Comparison of ENCODE assay signal across 8 mouse cellular contexts in genomic region chr13:54302351-54303070, GRCm38 (mm10).
DNase-seq lines count a peak whose midpoint lies in the region; ATAC-seq and TF ChIP-seq lines count a peak whose summit lies in the region.

No protein-coding gene starts in this region.

- H3K27ac ChIP-seq in thymus, adult 2 months (ENCODE audit: control insufficient read depth, insufficient read depth, low read length) = no peak overlapping the region
- H3K27ac ChIP-seq in liver, embryonic 14.5 days = no peak overlapping the region

- TF ChIP-seq EP300 in liver, embryonic 14.5 days (IDR thresholded peaks at IDR 0.05; ENCODE audit: low read depth) = no peak

- peak; percentile 47 for ATAC-seq in granulocyte monocyte progenitor cell, adult 5-6 weeks (replicated peaks; ENCODE audit: poor library complexity, severe bottlenecking)
- ATAC-seq in liver, embryonic 14.5 days (ENCODE audit: insufficient read depth) = no peak
- ATAC-seq in neutrophil, adult 5-6 weeks (ENCODE audit: extremely low read depth, insufficient number of reproducible peaks, low FRiP score, poor library complexity, severe bottlenecking) = peak; percentile 20; the same call in 1 of the 2 replicates

- TF ChIP-seq CTCF in thymus, adult 2 months (IDR thresholded peaks at IDR 0.05; ENCODE audit: borderline replicate concordance, control insufficient read depth, extremely low read depth, insufficient read depth, low read length, poor library complexity) = no peak
- no peak for TF ChIP-seq CTCF in liver, embryonic 14.5 days (IDR thresholded peaks at IDR 0.05; ENCODE audit: low read depth)

- H3K9me3 ChIP-seq in liver, embryonic 14.5 days (ENCODE audit: control insufficient read depth, low read length) = no peaks in the 10 kb centered on the region

- H3K4me3 ChIP-seq in thymus, adult 2 months (ENCODE audit: control insufficient read depth, insufficient read depth, low read length) = peak overlapping the region; percentile 22
- peak overlapping the region; percentile 29 to 55 for H3K4me3 ChIP-seq in liver, embryonic 14.5 days (ENCODE audit: insufficient read depth in 1 of 2, low read depth in 2 of 2, low read length in 2 of 2)

- DNase-seq in thymus, adult 2 months = peak; percentile 7
- no peak for DNase-seq in thymus, postnatal 0 days (ENCODE audit: low spot score)
- DNase-seq in cerebellum, adult 9-11 months = peak; percentile 78
- peak; percentile 63 for DNase-seq in kidney, adult 18-20 months
- DNase-seq in liver, embryonic 14.5 days (ENCODE audit: low read depth in 3 of 3, low spot score in 3 of 3) = no peak
- DNase-seq in yolk sac, embryonic 10.5 days (ENCODE audit: low spot score) = peak; percentile 46

- no peaks in the 10 kb centered on the region for H3K4me1 ChIP-seq in thymus, adult 2 months (replicated peaks; ENCODE audit: control insufficient read depth, insufficient read depth, low read length)
- H3K4me1 ChIP-seq in liver, embryonic 14.5 days (replicated peaks; ENCODE audit: control insufficient read depth in 2 of 2, insufficient read depth in 2 of 2, low read length in 1 of 2) = peaks cover 0 to 2% of the 10 kb centered on the region in 2 experiments; a peak in 2 of 4 replicates

- peak overlapping the region; percentile 45; the same call in 1 of the 2 replicates for H3K9ac ChIP-seq in liver, embryonic 14.5 days (replicated peaks)

- no peaks in the 10 kb centered on the region for H3K36me3 ChIP-seq in thymus, adult 2 months (ENCODE audit: control insufficient read depth, insufficient read depth, low read length)
- H3K36me3 ChIP-seq in liver, embryonic 14.5 days (replicated peaks; ENCODE audit: control insufficient read depth, insufficient read depth, low read depth) = no peaks in the 10 kb centered on the region

- 4% methylated on average over 58 of the region's 58 CpGs for WGBS in thymus, adult 2 months
- WGBS in liver, embryonic 14.5 days (ENCODE audit: insufficient replicate concordance) = 2% methylated on average over 43 of the region's 58 CpGs

- peak overlapping the region; percentile 66 for H3K4me2 ChIP-seq in liver, embryonic 14.5 days (ENCODE audit: low read depth)

- peaks cover 17% of the 10 kb centered on the region for H3K27me3 ChIP-seq in thymus, adult 2 months (ENCODE audit: control insufficient read depth, insufficient read depth, low read length)
- H3K27me3 ChIP-seq in liver, embryonic 14.5 days (ENCODE audit: control insufficient read depth, insufficient read depth, low read length) = peaks cover 24% of the 10 kb centered on the region

- no peak for TF ChIP-seq POLR2A in thymus, adult 2 months (IDR thresholded peaks at IDR 0.05; ENCODE audit: control insufficient read depth, extremely low read depth, insufficient read depth, low read length, poor library complexity)

Comparison
In these comparisons a context has a peak if more than half of its experiments do, and no peak if none do; other contexts are left out.
1. DNase-seq: peak in thymus, adult 2 months (single experiment), cerebellum, adult 9-11 months (single experiment), kidney, adult 18-20 months (single experiment) and yolk sac, embryonic 10.5 days (single experiment); none in thymus, postnatal 0 days (single experiment) and liver, embryonic 14.5 days (0 of 3).